Mouse (Mus musculus) spleen, embryonic (tissue): ENCODE results near the gene Pex16.

ENCODE experiments used
- CTCF ChIA-PET: fragments of 350-600 bp; sonication (Branson Sonifier 250); formaldehyde crosslinking; loops from one replicate; lab custom pipeline; 2022; lab: Charles Lee

The Pex16 gene

GRCm38 (mm10) chr2:92374514-92374913 is at the start of gene Pex16, which contains the start of gene Large2:
Pex16 (plus strand) TSS chr2:92374676.
Large2 (minus strand) TSS chr2:92374869.
- CTCF ChIA-PET: interaction anchor here (0.6 kb wide), 4 partner anchors 89 to 390 kb away, joined by 3 to 15 read pairs (median 7); no protein-coding TSS in a partner anchor

- CTCF ChIA-PET: no interaction called here
These were observed 48.8 kb upstream of the Pex16 start for GRCm38 (mm10) chr2:92325676-92326075.

- CTCF ChIA-PET: no interaction called here
These were observed 48.3 kb upstream of the Pex16 start for GRCm38 (mm10) chr2:92326221-92326620.

- CTCF ChIA-PET: no interaction called here
These were observed 46.9 kb upstream of the Pex16 start for GRCm38 (mm10) chr2:92327601-92328000.

- CTCF ChIA-PET: no interaction called here
These were observed 46.3 kb upstream of the Pex16 start for GRCm38 (mm10) chr2:92328206-92328605.

- CTCF ChIA-PET: interaction anchor here (0.6 to 1.3 kb wide), 2 partner anchors 39 to 109 kb away, joined by 3 to 4 read pairs; no protein-coding TSS in a partner anchor
These were observed 43.6 kb upstream of the Pex16 start for GRCm38 (mm10) chr2:92330840-92331239.

GRCm38 (mm10) chr2:92331410-92331809 is 43.1 kb upstream of the Pex16 start:
- CTCF ChIA-PET: no interaction called here

- CTCF ChIA-PET: no interaction called here
These were observed 42.6 kb upstream of the Pex16 start for GRCm38 (mm10) chr2:92331871-92332270.

GRCm38 (mm10) chr2:92342418-92342817 is 32.1 kb upstream of the Pex16 start:
- CTCF ChIA-PET: no interaction called here

GRCm38 (mm10) chr2:92347191-92347590 is 27.3 kb upstream of the Pex16 start:
- CTCF ChIA-PET: interaction anchor here (0.5 kb wide), 2 partner anchors 52 to 1345 kb away, joined by 10 to 19 read pairs; no protein-coding TSS in a partner anchor

GRCm38 (mm10) chr2:92349589-92350425 is 24.7 kb upstream of the Pex16 start:
- CTCF ChIA-PET: no interaction called here

GRCm38 (mm10) chr2:92350686-92351085 is 23.8 kb upstream of the Pex16 start:
- CTCF ChIA-PET: no interaction called here

- CTCF ChIA-PET: no interaction called here
These were observed 21.1 kb upstream of the Pex16 start for GRCm38 (mm10) chr2:92353402-92353801.

- CTCF ChIA-PET: no interaction called here
These were observed 20.3 kb upstream of the Pex16 start for GRCm38 (mm10) chr2:92354224-92354623.

- CTCF ChIA-PET: no interaction called here
These were observed 15.2 kb upstream of the Pex16 start for GRCm38 (mm10) chr2:92359301-92359700.

- CTCF ChIA-PET: no interaction called here
These were observed 14.2 kb upstream of the Pex16 start for GRCm38 (mm10) chr2:92360186-92360823.

GRCm38 (mm10) chr2:92360893-92361292 is 13.6 kb upstream of the Pex16 start:
- CTCF ChIA-PET: no interaction called here

- CTCF ChIA-PET: no interaction called here
These were observed 12.7 kb upstream of the Pex16 start for GRCm38 (mm10) chr2:92361795-92362194.

- CTCF ChIA-PET: no interaction called here
These were observed 11.8 kb upstream of the Pex16 start for GRCm38 (mm10) chr2:92362571-92363228.

GRCm38 (mm10) chr2:92364086-92364485 is 10.4 kb upstream of the Pex16 start:
- CTCF ChIA-PET: no interaction called here

GRCm38 (mm10) chr2:92365568-92365967 is 8.9 kb upstream of the Pex16 start:
- CTCF ChIA-PET: no interaction called here

GRCm38 (mm10) chr2:92367383-92368029 is 7.0 kb upstream of the Pex16 start:
- CTCF ChIA-PET: no interaction called here
